Mouse (Mus musculus) liver, embryonic 12.5 days (tissue): ENCODE data around the gene Ttbk2. TPM values are rescaled to one million over a fixed set of nuclear protein-coding genes. Genes with fewer than 3 reads are reported as not detected.

Source experiments
- ATAC-seq: fragments of 200-750 bp; cut with Nextera tagmentation; 2 replicates; pipeline ENCODE4 v1.8.0; 2017; ENCODE audit warnings: moderate number of reproducible peaks, mild to moderate bottlenecking, moderate library complexity
- H3K27ac ChIP-seq: fragments of 300-500 bp; sonication (generic); 2 replicates; pipeline ENCODE4 v1.5.1; 2016; ENCODE audit warnings: mild to moderate bottlenecking
- H3K27me3 ChIP-seq: fragments of 300-500 bp; sonication (generic); replicated peaks from 2 replicates; pipeline ENCODE4 v1.6.1; 2016; ENCODE audit warnings: mild to moderate bottlenecking, moderate library complexity
- H3K36me3 ChIP-seq: fragments of 300-500 bp; sonication (generic); 2 replicates; pipeline ENCODE4 v1.6.1; 2016; ENCODE audit warnings: mild to moderate bottlenecking, moderate library complexity
- H3K4me1 ChIP-seq: fragments of 300-500 bp; sonication (generic); 2 replicates; pipeline ENCODE4 v1.6.1; 2016
- H3K4me2 ChIP-seq: fragments of 300-500 bp; sonication (generic); 2 replicates; pipeline ENCODE4 v1.6.1; 2016; ENCODE audit warnings: mild to moderate bottlenecking, moderate library complexity
- H3K4me3 ChIP-seq: fragments of 300-500 bp; sonication (generic); 2 replicates; pipeline ENCODE4 v1.5.1; 2016; ENCODE audit warnings: mild to moderate bottlenecking, moderate library complexity
- H3K9ac ChIP-seq: fragments of 300-500 bp; sonication (generic); 2 replicates; pipeline ENCODE4 v1.6.1; 2016; ENCODE audit warnings: mild to moderate bottlenecking, moderate library complexity
- H3K9me3 ChIP-seq: fragments of 300-500 bp; sonication (generic); replicated peaks from 2 replicates; pipeline ENCODE4 v1.6.1; 2016; ENCODE audit warnings: mild to moderate bottlenecking, moderate library complexity
- WGBS: fragments of 180-500 bp; shearing (Covaris S2); methylation state at CpG from one replicate; pipeline ENCODE4 v1.1.7; 2016; ENCODE audit not compliant: insufficient replicate concordance; 5-methylcytosine and 5-hydroxymethylcytosine counted together
- polyA plus RNA-seq: library from polyadenylated mRNA; unstranded; fragments of >200 nt; fragmentation: Nextera tagmentation; extraction: Ambion mirVana; gene quantifications from 2 replicates; pipeline ENCODE4 v1.2.1, GENCODE M21; 2016

Gene Ttbk2
- polyA plus RNA-seq, 1 experiment from 2014 or later = 1.6 TPM

DNA sequence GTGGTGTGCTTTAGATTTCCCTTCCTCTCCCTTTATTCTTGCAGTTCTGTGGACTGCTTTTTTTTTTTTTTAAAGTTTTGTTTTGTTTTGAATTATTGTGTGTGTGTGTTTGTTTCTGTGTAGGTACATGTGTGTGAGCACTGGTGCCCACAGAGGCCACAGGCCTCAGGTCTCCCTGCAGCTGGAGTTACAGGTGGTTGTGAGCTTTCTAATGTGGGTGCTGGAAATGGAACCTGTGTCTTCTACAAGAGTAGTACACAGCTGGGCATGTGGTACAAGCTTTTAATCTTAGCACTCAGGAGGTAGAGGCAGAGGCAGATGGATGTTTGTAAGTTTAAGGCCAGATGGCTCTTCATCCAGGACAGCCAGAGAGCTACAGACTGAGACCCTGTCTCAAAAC lies 143.4 kb downstream of the Ttbk2 start:
- no peak for ATAC-seq
- H3K4me1 ChIP-seq = peaks cover 15% of the 10 kb centered on the region
- no peak overlapping the region for H3K4me2 ChIP-seq
- no peak overlapping the region for H3K4me3 ChIP-seq
- no peaks in the 10 kb centered on the region for H3K9me3 ChIP-seq
- H3K27ac ChIP-seq = no peak overlapping the region
- H3K36me3 ChIP-seq = peaks cover 7% of the 10 kb centered on the region; the same call in 1 of the 2 replicates
- 0 out of 2 replicates have a peak, but pooled peaks cover 4% of the 10 kb centered on the region for H3K27me3 ChIP-seq
- no peak overlapping the region for H3K9ac ChIP-seq

DNA sequence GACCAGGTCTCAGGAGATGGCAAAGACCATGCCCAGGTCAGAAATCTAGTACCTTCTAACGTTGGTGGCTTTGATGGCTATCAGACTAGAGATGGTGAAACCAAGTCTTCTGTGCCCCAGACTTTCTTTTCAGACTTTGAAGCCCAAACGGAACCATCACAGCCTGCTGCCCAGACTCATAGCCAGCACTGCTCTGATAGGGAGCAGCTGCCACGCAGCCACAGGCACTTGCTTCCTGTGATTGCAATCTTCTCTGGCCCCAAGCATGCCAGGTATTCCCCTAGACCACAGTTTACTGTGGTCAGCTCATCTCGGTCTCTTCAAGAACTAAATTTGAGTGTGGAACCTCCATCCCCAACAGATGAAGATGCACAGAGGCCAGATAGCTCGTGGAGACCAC lies 147.7 kb downstream of the Ttbk2 start:
- Histone ChIP-seq H3K27ac (no peak overlapping the region), H3K4me3 (no peak overlapping the region), H3K4me2 (no peak overlapping the region), H3K9ac (no peak overlapping the region), H3K36me3 (no peaks in the 10 kb centered on the region), H3K4me1 (peaks cover 20% of the 10 kb centered on the region), H3K27me3 (peaks cover 4% of the 10 kb centered on the region; the same call in 1 of the 2 replicates), H3K9me3 (no peaks in the 10 kb centered on the region)
- no peak for ATAC-seq
- WGBS = 28% methylated on average over 5 of the region's 5 CpGs

- WGBS = 31% methylated on average over 3 of the region's 3 CpGs
- Histone ChIP-seq H3K36me3 (no peaks in the 10 kb centered on the region; the same call in 1 of the 2 replicates), H3K4me3 (no peak overlapping the region), H3K9ac (no peak overlapping the region), H3K4me2 (no peak overlapping the region), H3K27me3 (peaks cover 4% of the 10 kb centered on the region; the same call in 1 of the 2 replicates), H3K27ac (no peak overlapping the region), H3K4me1 (peaks cover 28% of the 10 kb centered on the region), H3K9me3 (no peaks in the 10 kb centered on the region)
- peak; percentile 36; the same call in 1 of the 2 replicates for ATAC-seq
Observed at GRCm38 (mm10) chr2:120700379-120700885, 150.0 kb downstream of the Ttbk2 start.

DNA sequence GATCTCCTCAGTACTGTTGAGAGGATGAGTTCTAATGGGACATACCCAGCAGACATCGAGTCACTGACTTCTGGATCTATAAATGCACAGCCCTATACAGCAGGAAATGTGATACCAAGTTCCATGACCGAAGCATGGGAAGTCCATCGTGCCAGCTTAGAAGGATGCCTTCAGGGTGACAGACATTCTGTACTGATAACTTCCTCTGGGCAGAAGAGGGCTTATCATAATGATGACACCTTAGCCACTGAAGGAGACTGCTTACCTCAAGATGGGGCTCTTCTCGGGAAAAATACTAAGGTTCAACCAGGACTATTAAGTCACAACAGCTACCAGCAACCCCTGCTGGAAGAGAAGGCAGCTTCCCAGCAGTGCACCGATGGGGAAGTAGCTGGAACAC lies 152.6 kb downstream of the Ttbk2 start:
- Histone ChIP-seq H3K9me3 (no peaks in the 10 kb centered on the region), H3K4me2 (peak overlapping the region; percentile 26), H3K27me3 (no peaks in the 10 kb centered on the region; the same call in 1 of the 2 replicates), H3K27ac (peak overlapping the region; percentile 46; the same call in 1 of the 2 replicates), H3K9ac (no peak overlapping the region), H3K4me3 (no peak overlapping the region), H3K36me3 (no peaks in the 10 kb centered on the region; the same call in 1 of the 2 replicates), H3K4me1 (peaks cover 28% of the 10 kb centered on the region)
- WGBS = 26% methylated on average over 5 of the region's 5 CpGs
- peak; percentile 89 for ATAC-seq

Other genes with a start within 250 kb of the Ttbk2 start
- 21.7 and 21.8 TPM in 2 replicates for gene Haus2, start 241.2 kb downstream of the Ttbk2 start, polyA plus RNA-seq
- 16.0 and 18.0 TPM in 2 replicates for gene Lrrc57, start 241.1 kb downstream of the Ttbk2 start, polyA plus RNA-seq
- gene Stard9, start 221.5 kb downstream of the Ttbk2 start, polyA plus RNA-seq = 1.4 and 1.7 TPM in 2 replicates
- 8.9 and 10.3 TPM in 2 replicates for gene Cdan1, start 476 bp downstream of the Ttbk2 start, polyA plus RNA-seq
- 16.1 and 18.3 TPM in 2 replicates for gene Ubr1, start 120.1 kb upstream of the Ttbk2 start, polyA plus RNA-seq
- 2.1 and 3.6 TPM in 2 replicates for gene Tmem62, start 126.4 kb upstream of the Ttbk2 start, polyA plus RNA-seq
- gene Ccndbp1, start 157.8 kb upstream of the Ttbk2 start, polyA plus RNA-seq = 40.7 and 43.4 TPM in 2 replicates
- 171 and 179 TPM in 2 replicates for gene Epb42, start 186.5 kb upstream of the Ttbk2 start, polyA plus RNA-seq
- 0.05 and 0.07 TPM in 2 replicates for gene Tgm5, start 235.2 kb upstream of the Ttbk2 start, polyA plus RNA-seq